Mouse (Mus musculus) cerebellum, adult 18-20 months (tissue): ENCODE results near the gene Ddit4l.
"Not testable (repeated sequence)": the region's sequence is repeated elsewhere in the genome, so short reads cannot be mapped to it uniquely, and the experiment has no call there.

ENCODE experiments used
- DNase-seq, 2 experiments: peaks; one replicate each; pipeline ENCODE4 v3.0.0; 2021

The Ddit4l gene

DNA sequence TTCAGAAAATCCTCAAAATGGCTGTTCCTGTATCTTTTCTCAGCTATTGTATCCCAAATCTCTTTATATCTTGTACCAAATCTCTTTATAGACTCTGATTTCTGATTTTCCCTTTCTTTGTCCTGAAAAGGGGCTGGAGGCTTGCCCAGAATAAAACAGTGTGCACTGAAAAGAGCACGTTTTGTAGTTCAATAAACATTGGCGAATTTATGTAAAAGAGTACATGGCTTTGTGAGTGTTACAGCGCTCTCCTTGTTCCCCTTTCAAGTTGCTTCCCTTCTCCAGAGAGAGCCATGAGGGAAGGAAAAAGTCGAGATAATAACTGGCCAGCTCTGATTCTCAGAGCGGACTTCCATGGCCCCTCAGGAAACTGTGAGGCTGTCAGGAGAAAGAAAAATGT is 27.7 kb downstream of the Ddit4l start:
- no peak for DNase-seq

DNA sequence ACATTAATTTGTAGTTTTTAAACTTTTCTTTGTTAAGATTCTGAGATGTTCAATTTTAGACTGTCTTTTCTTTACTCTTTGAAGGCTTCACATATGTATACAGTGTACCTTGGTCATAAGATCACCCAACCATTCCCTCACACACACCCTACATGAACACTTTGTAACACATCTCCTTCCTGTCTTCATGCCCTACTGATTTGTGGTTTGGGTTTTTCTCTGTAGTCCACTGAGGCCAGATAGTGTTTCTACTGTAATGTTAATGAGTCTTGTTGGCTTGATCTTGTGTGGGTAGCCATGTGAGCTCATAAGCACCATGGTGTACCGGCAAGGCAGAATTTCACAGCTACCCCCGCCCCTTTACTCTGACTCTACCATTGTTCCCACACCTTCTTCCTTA is 31.4 kb downstream of the Ddit4l start:
- DNase-seq, result no peak

DNA sequence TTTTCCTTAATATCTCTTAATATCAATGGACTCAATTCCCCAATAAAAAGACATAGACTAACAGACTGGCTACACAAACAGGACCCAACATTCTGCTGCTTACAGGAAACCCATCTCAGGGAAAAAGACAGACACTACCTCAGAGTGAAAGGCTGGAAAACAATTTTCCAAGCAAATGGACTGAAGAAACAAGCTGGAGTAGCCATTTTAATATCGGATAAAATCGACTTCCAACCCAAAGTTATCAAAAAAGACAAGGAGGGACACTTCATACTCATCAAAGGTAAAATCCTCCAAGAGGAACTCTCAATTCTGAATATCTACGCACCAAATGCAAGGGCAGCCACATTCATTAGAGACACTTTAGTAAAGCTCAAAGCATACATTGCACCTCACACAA is 49.8 kb downstream of the Ddit4l start, which contains the start of gene Gm21962:
Gene Gm21962, plus strand, starts transcription at position 301 of the 400 bp plus-strand sequence.
- DNase-seq, result not testable (repeated sequence)
